Mouse (Mus musculus): Measurements from ENCODE around the gene Fbxo34. TPM values are rescaled to one million over a fixed set of nuclear protein-coding genes. Genes with fewer than 3 reads are reported as not detected.
A peak's percentile ranks its signal among the peaks of the same experiment; 100 is the strongest.
"Not testable (repeated sequence)": the region's sequence is repeated elsewhere in the genome, so short reads cannot be mapped to it uniquely, and the experiment has no call there.

Gene Fbxo34
- total RNA-seq, 2 experiments from 2014 or later, result 27.5 to 38.2 TPM

DNA sequence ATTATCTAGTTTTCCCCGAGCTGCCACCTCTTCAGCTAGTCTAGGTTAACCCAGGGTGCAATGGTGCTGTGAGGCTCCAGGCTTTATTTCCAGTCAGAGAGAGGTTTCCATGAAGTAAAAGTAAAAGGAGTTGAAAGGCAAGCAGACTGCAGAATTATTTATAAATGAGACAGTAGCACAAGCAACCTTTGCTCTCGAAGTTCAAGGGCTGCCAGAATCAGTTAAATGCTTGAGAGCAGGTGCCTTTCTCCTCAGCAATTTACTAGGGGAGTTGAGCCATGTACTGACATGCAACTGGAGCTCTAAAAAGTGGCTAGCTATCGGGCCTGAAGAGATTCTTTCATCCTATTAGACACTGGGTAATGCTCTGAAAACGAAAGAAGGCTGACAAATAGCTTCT is 112.9 kb downstream of the Fbxo34 start:
- DNase-seq, result no peak

GRCm38 (mm10) chr14:47567962-47568652 is 117.9 kb downstream of the Fbxo34 start:
- DNase-seq, result peak; percentile 98 to 99

DNA sequence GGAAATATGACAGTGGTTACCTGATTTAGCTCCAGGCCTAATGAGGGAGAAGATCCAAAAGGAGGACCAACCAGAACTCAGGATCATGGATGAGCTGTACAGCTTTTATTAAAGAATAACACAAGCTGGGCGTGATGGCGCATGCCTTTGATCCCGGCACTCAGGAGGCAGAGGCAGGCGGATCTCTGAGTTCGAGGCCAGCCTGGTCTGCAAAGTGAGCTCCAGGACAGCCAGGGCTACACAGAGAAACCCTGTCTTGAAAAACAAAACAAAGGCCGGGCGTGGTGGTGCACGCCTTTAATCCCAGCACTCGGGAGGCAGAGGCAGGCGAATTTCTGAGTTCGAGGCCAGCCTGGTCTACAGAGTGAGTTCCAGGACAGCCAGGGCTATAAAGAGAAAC is 120.3 kb downstream of the Fbxo34 start, which contains the start of gene Atg14:
Gene Atg14 (minus strand): TSS at position 101 of the 400 bp plus-strand sequence.
- not testable (repeated sequence) for DNase-seq

- no peak for DNase-seq
Measured at GRCm38 (mm10) chr14:47572707-47573106, 122.5 kb downstream of the Fbxo34 start.

GRCm38 (mm10) chr14:47574721-47575120 is 124.5 kb downstream of the Fbxo34 start:
- no peak for DNase-seq

GRCm38 (mm10) chr14:47576687-47577086 is 126.5 kb downstream of the Fbxo34 start:
- DNase-seq, result no peak

DNA sequence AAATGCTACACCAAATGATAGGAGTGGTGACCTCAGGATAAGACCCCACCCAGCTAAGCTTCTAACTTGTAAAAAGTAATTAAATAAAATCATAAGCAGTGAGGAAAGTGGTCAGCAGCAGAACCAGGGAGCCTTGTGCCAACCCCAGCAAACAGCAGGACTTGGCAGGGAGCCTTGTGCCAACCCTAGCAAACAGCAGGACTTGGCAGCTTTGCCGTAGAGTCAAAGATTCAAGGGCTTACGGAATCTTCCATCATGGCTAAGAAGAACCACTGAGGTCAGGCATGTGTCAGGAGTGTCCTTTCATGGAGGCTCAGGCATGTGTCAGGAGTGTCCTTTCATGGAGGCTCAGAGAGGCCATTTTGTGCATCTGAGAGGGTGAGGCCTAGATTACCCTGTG is 127.9 kb downstream of the Fbxo34 start:
- DNase-seq, result peak; percentile 76 to 78

DNA sequence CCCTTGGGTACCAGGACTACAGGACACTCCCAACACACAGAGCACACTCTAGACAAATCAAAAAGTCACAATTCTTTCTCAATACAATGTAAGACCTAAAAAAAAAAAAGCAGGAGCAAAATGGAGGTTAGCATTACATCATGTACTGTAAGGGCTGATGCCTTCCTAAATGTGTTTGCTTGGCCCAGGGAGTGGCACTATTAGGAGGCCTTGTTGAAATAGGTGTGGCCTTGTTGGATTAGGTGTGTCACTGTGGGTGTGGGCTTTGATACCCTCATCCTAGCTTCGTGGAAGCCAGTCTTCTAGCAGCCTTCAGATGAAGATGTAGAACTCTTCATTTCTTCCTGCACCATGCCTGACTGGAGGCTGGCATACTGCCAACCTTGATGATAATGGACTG is 131.1 kb downstream of the Fbxo34 start:
- no peak for DNase-seq

Other genes with a start within 250 kb of the Fbxo34 start
- 1 to 10 TPM; 1.9 to 3.0 TPM for gene Wdhd1, start 173.6 kb upstream of the Fbxo34 start, total RNA-seq (2021)
- 10 to 100 TPM; 20.8 to 23.1 TPM for gene Socs4, start 173.5 kb upstream of the Fbxo34 start, total RNA-seq (2021)
- gene Mapk1ip1l, start 152.2 kb upstream of the Fbxo34 start, total RNA-seq (2021), result 10 to 100 TPM; 79.2 to 82.5 TPM
- gene Lgals3, start 82.7 kb upstream of the Fbxo34 start, total RNA-seq (2021), result 10 to 100 TPM in 1 of 2 experiments, 1 to 10 TPM in 1; 9.5 to 16.2 TPM
- gene Dlgap5, start 32.0 kb upstream of the Fbxo34 start, total RNA-seq (2021), result 1 to 10 TPM; 1.7 to 3.2 TPM
- 10 to 100 TPM; 11.8 to 14.9 TPM for gene Atg14, start 120.2 kb downstream of the Fbxo34 start, total RNA-seq (2021)
- 10 to 100 TPM; 58.5 to 63.3 TPM for gene Ktn1, start 198.0 kb downstream of the Fbxo34 start, total RNA-seq (2021)